Mouse (Mus musculus): Measurements from ENCODE around the gene Dip2a. TPM values are rescaled to one million over a fixed set of nuclear protein-coding genes. Genes with fewer than 3 reads are reported as not detected.

Gene Dip2a
- polyA plus RNA-seq, 1 experiment: 12.1 TPM

- no peak overlapping the region for H3K4me3 ChIP-seq (ENCODE audit: insufficient read depth, low read length)
- TF ChIP-seq CTCF (IDR thresholded peaks at IDR 0.05; ENCODE audit: low read depth, low read length) (no peak), POLR2A (IDR thresholded peaks at IDR 0.05; ENCODE audit: borderline replicate concordance, low read depth, low read length) (no peak)
- no peak overlapping the region for H3K27ac ChIP-seq (ENCODE audit: insufficient read depth, low read depth, low read length)
- no peaks in the 10 kb centered on the region for H3K4me1 ChIP-seq (ENCODE audit: control insufficient read depth, insufficient read depth, low read length)
Measured at GRCm38 (mm10) chr10:76278541-76279097, 66.5 kb downstream of the Dip2a start.

GRCm38 (mm10) chr10:76275256-76275655, 69.8 kb downstream of the Dip2a start:
- TF ChIP-seq CTCF (IDR thresholded peaks at IDR 0.05; ENCODE audit: low read depth, low read length): no peak
- no peak for TF ChIP-seq POLR2A (IDR thresholded peaks at IDR 0.05; ENCODE audit: borderline replicate concordance, low read depth, low read length)
- no peak overlapping the region for H3K4me3 ChIP-seq (ENCODE audit: insufficient read depth, low read length)
- H3K27ac ChIP-seq (ENCODE audit: insufficient read depth, low read depth, low read length): no peak overlapping the region
- no peaks in the 10 kb centered on the region for H3K4me1 ChIP-seq (ENCODE audit: control insufficient read depth, insufficient read depth, low read length)

DNA sequence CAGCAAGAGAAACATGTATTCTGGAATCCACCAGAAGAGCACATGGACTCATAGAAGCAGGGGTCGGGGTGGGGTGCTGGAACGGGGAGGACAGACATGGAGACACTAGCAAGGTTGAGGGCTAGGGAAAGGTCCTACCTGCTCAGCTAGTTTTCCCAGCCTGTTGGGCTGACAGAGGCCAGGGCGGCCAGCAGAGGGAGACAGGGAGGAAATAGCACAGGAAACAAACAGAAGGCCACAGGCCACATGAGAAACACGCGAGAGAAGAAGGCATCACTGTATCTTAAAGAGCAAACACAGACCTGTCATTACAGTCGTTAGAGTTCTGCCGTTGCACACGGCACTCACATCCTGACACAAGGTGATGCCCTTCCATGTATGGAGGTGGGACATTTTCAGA, 73.9 kb downstream of the Dip2a start:
- no peak overlapping the region for H3K27ac ChIP-seq (ENCODE audit: insufficient read depth, low read depth, low read length)
- peaks cover 2% of the 10 kb centered on the region; the same call in 1 of the 2 replicates for H3K4me1 ChIP-seq (ENCODE audit: control insufficient read depth, insufficient read depth, low read length)
- no peak overlapping the region for H3K4me3 ChIP-seq (ENCODE audit: insufficient read depth, low read length)
- TF ChIP-seq POLR2A (IDR thresholded peaks at IDR 0.05; ENCODE audit: borderline replicate concordance, low read depth, low read length) (no peak), CTCF (IDR thresholded peaks at IDR 0.05; ENCODE audit: low read depth, low read length) (peak; percentile 51)

GRCm38 (mm10) chr10:76262431-76262830, 82.7 kb downstream of the Dip2a start:
- H3K27ac ChIP-seq (ENCODE audit: insufficient read depth, low read depth, low read length): no peak overlapping the region

GRCm38 (mm10) chr10:76261447-76261846, 83.6 kb downstream of the Dip2a start:
- Histone ChIP-seq H3K4me1 (ENCODE audit: control insufficient read depth, insufficient read depth, low read length) (peaks cover 39% of the 10 kb centered on the region), H3K27ac (ENCODE audit: insufficient read depth, low read depth, low read length) (no peak overlapping the region), H3K4me3 (ENCODE audit: insufficient read depth, low read length) (no peak overlapping the region)
- TF ChIP-seq POLR2A (IDR thresholded peaks at IDR 0.05; ENCODE audit: borderline replicate concordance, low read depth, low read length) (no peak), CTCF (IDR thresholded peaks at IDR 0.05; ENCODE audit: low read depth, low read length) (no peak)

More at GRCm38 (mm10) chr10:76262431-76262830, 82.7 kb downstream of the Dip2a start:
- H3K4me1 ChIP-seq (ENCODE audit: control insufficient read depth, insufficient read depth, low read length): peaks cover 30% of the 10 kb centered on the region
- no peak overlapping the region for H3K4me3 ChIP-seq (ENCODE audit: insufficient read depth, low read length)
- TF ChIP-seq POLR2A (IDR thresholded peaks at IDR 0.05; ENCODE audit: borderline replicate concordance, low read depth, low read length) (no peak), CTCF (IDR thresholded peaks at IDR 0.05; ENCODE audit: low read depth, low read length) (no peak)

- Histone ChIP-seq H3K4me3 (ENCODE audit: insufficient read depth, low read length) (no peak overlapping the region), H3K4me1 (ENCODE audit: control insufficient read depth, insufficient read depth, low read length) (peaks cover 37% of the 10 kb centered on the region), H3K27ac (ENCODE audit: insufficient read depth, low read depth, low read length) (no peak overlapping the region)
- TF ChIP-seq POLR2A (IDR thresholded peaks at IDR 0.05; ENCODE audit: borderline replicate concordance, low read depth, low read length) (no peak), CTCF (IDR thresholded peaks at IDR 0.05; ENCODE audit: low read depth, low read length) (no peak)
Measured at GRCm38 (mm10) chr10:76260358-76261059, 84.6 kb downstream of the Dip2a start.

DNA sequence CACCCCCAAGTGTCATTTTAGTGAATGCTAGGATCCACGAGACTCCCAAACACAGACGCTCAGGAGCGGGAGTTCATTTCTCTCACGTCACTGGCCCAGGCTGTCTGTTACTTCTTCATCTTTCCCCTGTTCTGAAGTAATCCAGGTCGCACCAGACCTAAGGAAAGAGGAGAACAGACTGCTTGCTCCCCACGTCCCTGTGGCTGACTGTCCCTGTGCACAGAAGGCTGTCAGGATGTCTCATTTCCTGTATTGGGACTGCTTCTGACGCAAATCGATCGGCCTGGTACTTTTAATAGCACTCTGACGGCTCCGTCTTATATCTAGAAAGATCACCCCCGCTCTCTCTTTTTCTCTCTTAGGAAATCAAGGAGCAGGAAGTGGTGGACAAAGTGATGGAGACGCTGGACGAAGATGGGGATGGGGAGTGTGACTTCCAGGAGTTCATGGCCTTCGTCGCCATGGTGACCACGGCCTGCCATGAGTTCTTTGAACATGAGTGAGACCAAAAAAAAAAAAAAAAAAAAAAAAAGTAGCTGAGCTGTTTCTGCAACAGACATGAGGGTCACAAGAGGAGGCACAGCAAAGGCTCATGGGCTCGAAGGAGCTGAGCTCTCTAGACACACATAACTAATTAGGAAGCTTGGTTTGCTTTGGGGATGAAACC, 85.4 kb downstream of the Dip2a start:
- H3K27ac ChIP-seq (ENCODE audit: insufficient read depth, low read depth, low read length): no peak overlapping the region
- no peak overlapping the region for H3K4me3 ChIP-seq (ENCODE audit: insufficient read depth, low read length)
- peaks cover 37% of the 10 kb centered on the region for H3K4me1 ChIP-seq (ENCODE audit: control insufficient read depth, insufficient read depth, low read length)
- TF ChIP-seq CTCF (IDR thresholded peaks at IDR 0.05; ENCODE audit: low read depth, low read length): no peak
- no peak for TF ChIP-seq POLR2A (IDR thresholded peaks at IDR 0.05; ENCODE audit: borderline replicate concordance, low read depth, low read length)

- peak overlapping the region; percentile 97 for H3K27ac ChIP-seq (ENCODE audit: insufficient read depth, low read depth, low read length)
- H3K4me3 ChIP-seq (ENCODE audit: insufficient read depth, low read length): peak overlapping the region; percentile 47
Measured at GRCm38 (mm10) chr10:76257719-76258390, 87.2 kb downstream of the Dip2a start.

DNA sequence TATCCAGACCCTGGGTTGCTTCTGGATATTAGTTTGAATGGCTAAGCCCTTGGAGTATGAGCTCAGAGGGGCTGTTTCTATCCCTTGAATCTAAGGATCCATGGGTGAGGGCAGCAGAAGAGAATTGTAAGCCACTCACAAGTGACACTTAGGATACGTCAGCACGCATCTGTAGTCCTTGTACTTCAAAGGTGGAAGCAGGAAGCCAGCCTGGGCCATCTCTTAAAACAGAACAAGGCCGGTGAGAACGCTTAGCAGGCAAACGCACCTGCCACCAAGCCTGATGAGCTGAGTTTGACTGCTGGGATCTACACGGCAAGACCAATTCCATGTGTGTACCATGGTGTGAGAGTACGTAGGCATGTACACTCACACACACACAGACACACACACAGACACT, 87.9 kb downstream of the Dip2a start:
- TF ChIP-seq POLR2A (IDR thresholded peaks at IDR 0.05; ENCODE audit: borderline replicate concordance, low read depth, low read length) (no peak), CTCF (IDR thresholded peaks at IDR 0.05; ENCODE audit: low read depth, low read length) (no peak)
- peaks cover 49% of the 10 kb centered on the region for H3K4me1 ChIP-seq (ENCODE audit: control insufficient read depth, insufficient read depth, low read length)
- peak overlapping the region; percentile 97 for H3K27ac ChIP-seq (ENCODE audit: insufficient read depth, low read depth, low read length)

More at GRCm38 (mm10) chr10:76257719-76258390, 87.2 kb downstream of the Dip2a start:
- TF ChIP-seq CTCF (IDR thresholded peaks at IDR 0.05; ENCODE audit: low read depth, low read length) (no peak), POLR2A (IDR thresholded peaks at IDR 0.05; ENCODE audit: borderline replicate concordance, low read depth, low read length) (no peak)
- H3K4me1 ChIP-seq (ENCODE audit: control insufficient read depth, insufficient read depth, low read length): peaks cover 46% of the 10 kb centered on the region

More for the DNA sequence above, 87.9 kb downstream of the Dip2a start:
- H3K4me3 ChIP-seq (ENCODE audit: insufficient read depth, low read length): no peak overlapping the region

Measured in bone marrow macrophage, adult 2 months (primary cell).